Mouse (Mus musculus): ENCODE data around the gene Pitx1. TPM values are rescaled to one million over a fixed set of nuclear protein-coding genes. Genes with fewer than 3 reads are reported as not detected.

Pitx1 gene
- polyA plus RNA-seq, 1 experiment from 2014 or later = not detected

DNA sequence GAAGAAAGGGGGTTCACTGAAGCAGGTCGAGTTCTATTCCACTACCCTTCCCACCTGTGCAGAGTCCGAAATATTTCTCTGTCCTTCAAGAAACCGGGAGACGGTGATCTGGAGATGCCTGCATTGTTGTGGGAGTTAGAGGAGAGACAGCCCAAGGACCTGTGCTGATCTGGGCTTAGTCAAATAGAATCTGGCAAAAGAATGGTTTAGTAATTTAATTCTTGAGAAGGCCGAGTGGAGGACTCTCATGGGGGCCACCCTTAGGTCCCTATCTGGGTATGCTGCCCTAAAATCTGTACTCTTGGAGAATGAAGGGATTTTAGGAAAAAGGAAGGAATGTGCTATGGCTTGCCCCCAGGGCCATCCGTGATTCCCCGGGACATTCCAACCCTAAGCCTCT lies 2.1 kb downstream of the Pitx1 start:
- 9% methylated on average over 7 of the region's 7 CpGs for WGBS
- no peaks in the 10 kb centered on the region; the same call in 1 of the 2 replicates for H3K4me1 ChIP-seq (ENCODE audit: insufficient read depth, low read depth, low read length)

DNA sequence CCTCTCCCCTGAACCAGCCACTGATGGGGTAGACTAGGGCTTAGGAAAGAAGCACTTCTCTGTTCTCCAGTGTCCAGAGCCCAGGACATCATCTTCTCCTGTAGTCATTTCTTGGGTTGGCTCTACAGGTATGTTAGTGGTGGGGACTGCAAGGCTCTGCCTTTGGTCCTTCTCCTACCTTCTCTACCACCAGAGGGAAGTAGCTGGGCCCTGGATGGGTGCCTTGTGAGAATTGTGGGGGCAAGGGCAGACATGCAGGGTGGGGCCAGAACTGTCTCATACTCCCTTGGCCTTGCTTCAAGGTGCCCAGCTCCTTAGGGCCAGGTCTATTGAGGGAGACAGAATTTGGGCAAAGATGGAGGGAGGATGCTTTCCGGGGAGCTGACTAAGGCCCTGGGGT lies 3.4 kb downstream of the Pitx1 start:
- Histone ChIP-seq H3K9ac (replicated peaks; ENCODE audit: low read depth) (no peak overlapping the region), H3K27ac (ENCODE audit: low read length) (no peak overlapping the region), H3K9me3 (ENCODE audit: low read length) (no peaks in the 10 kb centered on the region), H3K36me3 (ENCODE audit: insufficient read depth, low read length) (no peaks in the 10 kb centered on the region), H3K4me2 (replicated peaks; ENCODE audit: low read depth, low read length) (no peak overlapping the region), H3K4me3 (ENCODE audit: low read depth, low read length) (no peak overlapping the region), H3K4me1 (ENCODE audit: insufficient read depth, low read depth, low read length) (no peaks in the 10 kb centered on the region; the same call in 1 of the 2 replicates), H3K27me3 (replicated peaks; ENCODE audit: insufficient read depth, low read length) (peaks cover 93% of the 10 kb centered on the region)
- ATAC-seq (no peak), DNase-seq (ENCODE audit: low spot score) (no peak)
- TF ChIP-seq EP300 (IDR thresholded peaks at IDR 0.05) (no peak), CTCF (IDR thresholded peaks at IDR 0.05) (no peak)
- 47% methylated on average over 1 of the region's 1 CpGs for WGBS

More for the DNA sequence above, 2.1 kb downstream of the Pitx1 start:
- no peak for TF ChIP-seq EP300 (IDR thresholded peaks at IDR 0.05)
- TF ChIP-seq CTCF (IDR thresholded peaks at IDR 0.05) = no peak
- no peak overlapping the region for H3K9ac ChIP-seq (replicated peaks; ENCODE audit: low read depth)
- H3K27me3 ChIP-seq (replicated peaks; ENCODE audit: insufficient read depth, low read length) = peaks cover 92% of the 10 kb centered on the region
- ATAC-seq = no peak
- no peak overlapping the region for H3K4me2 ChIP-seq (replicated peaks; ENCODE audit: low read depth, low read length)
- no peaks in the 10 kb centered on the region for H3K9me3 ChIP-seq (ENCODE audit: low read length)
- no peak overlapping the region for H3K27ac ChIP-seq (ENCODE audit: low read length)
- H3K36me3 ChIP-seq (ENCODE audit: insufficient read depth, low read length) = no peaks in the 10 kb centered on the region
- no peak overlapping the region for H3K4me3 ChIP-seq (ENCODE audit: low read depth, low read length)
- no peak for DNase-seq (ENCODE audit: low spot score)

DNA sequence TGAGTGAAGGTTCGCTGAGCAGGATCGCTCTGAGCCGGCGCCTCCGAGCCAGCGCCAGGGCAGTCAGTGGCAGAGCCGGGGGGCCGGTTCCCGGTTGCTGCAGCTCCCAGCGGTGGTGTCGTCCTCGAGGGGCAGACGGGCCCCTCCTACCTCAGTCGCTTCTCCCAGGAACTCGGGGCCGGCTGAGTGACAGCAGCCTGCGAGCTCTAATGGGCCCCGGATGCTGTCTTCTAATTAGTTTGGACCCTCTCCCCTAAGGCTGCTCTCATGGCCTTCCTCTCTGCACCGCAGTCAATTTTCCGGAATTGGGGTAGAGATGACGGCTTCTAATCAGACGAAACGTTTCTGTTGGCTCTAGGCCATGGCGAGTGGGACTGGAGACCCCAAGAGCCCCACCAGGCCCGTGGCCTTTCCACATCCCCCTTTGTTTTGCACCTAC lies 4.3 kb downstream of the Pitx1 start:
- Histone ChIP-seq H3K27ac (ENCODE audit: low read length) (no peak overlapping the region), H3K4me1 (ENCODE audit: insufficient read depth, low read depth, low read length) (no peaks in the 10 kb centered on the region; the same call in 1 of the 2 replicates), H3K9ac (replicated peaks; ENCODE audit: low read depth) (no peak overlapping the region), H3K4me3 (ENCODE audit: low read depth, low read length) (no peak overlapping the region), H3K27me3 (replicated peaks; ENCODE audit: insufficient read depth, low read length) (peaks cover 89% of the 10 kb centered on the region), H3K9me3 (ENCODE audit: low read length) (no peaks in the 10 kb centered on the region), H3K36me3 (ENCODE audit: insufficient read depth, low read length) (no peaks in the 10 kb centered on the region), H3K4me2 (replicated peaks; ENCODE audit: low read depth, low read length) (no peak overlapping the region)
- TF ChIP-seq EP300 (IDR thresholded peaks at IDR 0.05) (no peak), CTCF (IDR thresholded peaks at IDR 0.05) (no peak)
- 5% methylated on average over 24 of the region's 25 CpGs for WGBS
- ATAC-seq (no peak), DNase-seq (ENCODE audit: low spot score) (no peak)

DNA sequence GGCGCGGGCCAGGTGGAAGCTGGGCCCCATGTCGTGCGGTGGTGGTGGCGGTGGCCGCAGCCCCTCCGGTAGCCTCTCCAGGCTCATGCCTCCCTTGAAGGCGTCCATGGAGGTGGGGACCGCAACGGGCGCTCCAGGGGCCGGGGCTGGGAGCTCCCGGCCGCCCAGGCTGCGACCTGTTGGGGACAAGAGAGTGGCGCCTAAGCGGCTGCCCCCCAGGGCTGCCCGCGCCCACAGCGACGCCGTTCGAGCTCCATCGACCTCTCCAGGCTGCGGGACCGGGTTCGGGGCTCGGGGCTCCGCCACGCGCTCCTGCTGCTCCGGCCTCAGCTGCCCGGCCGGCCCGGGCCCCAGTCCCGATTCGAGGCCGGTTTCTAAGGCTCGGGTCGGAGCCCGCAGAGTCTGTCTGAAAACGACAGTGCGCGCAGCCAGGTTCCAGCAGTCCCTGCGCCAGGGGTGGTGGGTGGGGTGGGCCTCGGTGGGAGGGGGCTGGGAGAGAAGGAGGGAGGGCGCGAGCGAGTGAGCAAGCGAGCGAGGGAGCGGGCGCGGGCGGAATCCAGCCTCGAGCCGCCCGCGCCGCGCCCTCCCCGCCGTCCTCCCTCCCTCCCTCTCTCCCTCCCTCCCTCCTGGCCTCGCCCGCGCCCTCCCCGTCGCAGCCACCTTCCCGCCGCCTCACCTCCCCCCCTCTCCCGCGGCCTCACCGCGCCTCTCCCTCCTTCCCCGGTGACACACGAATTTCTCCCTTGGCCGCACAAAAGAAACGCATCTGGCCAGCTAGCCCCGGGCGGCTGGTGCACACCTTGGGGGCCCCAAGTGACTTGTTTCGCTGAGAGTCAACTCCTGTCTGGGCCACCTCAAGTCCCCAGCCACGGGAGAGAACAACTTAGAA lies 4.9 kb downstream of the Pitx1 start:
- 4% methylated on average over 39 of the region's 82 CpGs for WGBS
- no peak for DNase-seq (ENCODE audit: low spot score)
- TF ChIP-seq EP300 (IDR thresholded peaks at IDR 0.05) (no peak), CTCF (IDR thresholded peaks at IDR 0.05) (no peak)
- H3K9ac ChIP-seq (replicated peaks; ENCODE audit: low read depth) = no peak overlapping the region
- H3K36me3 ChIP-seq (ENCODE audit: insufficient read depth, low read length) = no peaks in the 10 kb centered on the region
- H3K4me2 ChIP-seq (replicated peaks; ENCODE audit: low read depth, low read length) = peak overlapping the region; percentile 44
- H3K27ac ChIP-seq (ENCODE audit: low read length) = no peak overlapping the region
- H3K4me3 ChIP-seq (ENCODE audit: low read depth, low read length) = peak overlapping the region; percentile 28
- no peaks in the 10 kb centered on the region; the same call in 1 of the 2 replicates for H3K4me1 ChIP-seq (ENCODE audit: insufficient read depth, low read depth, low read length)
- H3K9me3 ChIP-seq (ENCODE audit: low read length) = no peaks in the 10 kb centered on the region
- H3K27me3 ChIP-seq (replicated peaks; ENCODE audit: insufficient read depth, low read length) = peaks cover 87% of the 10 kb centered on the region
- peak; percentile 15; the same call in 1 of the 2 replicates for ATAC-seq

DNA sequence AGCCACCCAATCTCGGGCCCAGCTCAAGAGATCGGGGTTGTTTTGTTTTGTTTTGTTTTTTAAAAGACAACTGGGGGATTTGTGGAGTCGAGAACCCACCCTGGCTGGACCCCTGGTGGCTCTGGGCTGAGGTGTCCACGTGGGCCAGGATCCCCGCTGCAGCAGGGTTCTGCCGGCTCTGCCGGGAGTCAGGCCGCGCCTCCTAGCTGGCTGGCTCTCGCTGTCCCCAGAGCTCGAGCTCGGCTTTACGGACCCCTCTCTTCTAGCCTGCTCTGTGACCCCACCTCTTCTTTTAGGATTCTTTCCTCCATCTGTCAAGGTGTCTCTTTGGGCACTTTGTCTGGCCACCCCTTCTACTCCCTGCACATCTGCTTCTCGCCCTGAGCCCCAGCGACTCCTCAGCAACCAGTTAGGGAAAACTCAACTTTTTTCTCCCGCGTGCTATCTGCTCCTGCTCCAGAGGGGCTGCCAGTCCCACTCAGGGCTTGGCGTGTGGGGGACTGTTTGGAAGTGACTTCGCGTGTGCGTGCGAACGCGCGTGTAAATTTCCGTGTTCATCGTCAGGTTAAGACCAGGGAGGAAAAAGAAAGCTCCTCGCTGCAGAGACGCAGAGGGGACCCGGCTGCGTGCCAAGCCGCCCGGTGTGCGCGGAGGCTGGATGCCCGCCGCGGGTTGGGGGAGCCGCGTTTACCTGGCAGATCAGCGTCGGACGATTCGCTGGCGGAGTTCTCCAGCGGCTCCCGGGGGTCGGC lies 5.7 kb downstream of the Pitx1 start:
- no peak overlapping the region for H3K9ac ChIP-seq (replicated peaks; ENCODE audit: low read depth)
- no peak for TF ChIP-seq EP300 (IDR thresholded peaks at IDR 0.05)
- no peak for TF ChIP-seq CTCF (IDR thresholded peaks at IDR 0.05)
- H3K27me3 ChIP-seq (replicated peaks; ENCODE audit: insufficient read depth, low read length) = peaks cover 88% of the 10 kb centered on the region
- no peaks in the 10 kb centered on the region; the same call in 1 of the 2 replicates for H3K4me1 ChIP-seq (ENCODE audit: insufficient read depth, low read depth, low read length)
- H3K4me2 ChIP-seq (replicated peaks; ENCODE audit: low read depth, low read length) = peak overlapping the region; percentile 44
- no peaks in the 10 kb centered on the region for H3K9me3 ChIP-seq (ENCODE audit: low read length)
- peak overlapping the region; percentile 28; the same call in 1 of the 2 replicates for H3K4me3 ChIP-seq (ENCODE audit: low read depth, low read length)
- DNase-seq (ENCODE audit: low spot score) (no peak), ATAC-seq (no peak)
- WGBS = 2% methylated on average over 41 of the region's 48 CpGs
- no peak overlapping the region for H3K27ac ChIP-seq (ENCODE audit: low read length)
- no peaks in the 10 kb centered on the region for H3K36me3 ChIP-seq (ENCODE audit: insufficient read depth, low read length)

DNA sequence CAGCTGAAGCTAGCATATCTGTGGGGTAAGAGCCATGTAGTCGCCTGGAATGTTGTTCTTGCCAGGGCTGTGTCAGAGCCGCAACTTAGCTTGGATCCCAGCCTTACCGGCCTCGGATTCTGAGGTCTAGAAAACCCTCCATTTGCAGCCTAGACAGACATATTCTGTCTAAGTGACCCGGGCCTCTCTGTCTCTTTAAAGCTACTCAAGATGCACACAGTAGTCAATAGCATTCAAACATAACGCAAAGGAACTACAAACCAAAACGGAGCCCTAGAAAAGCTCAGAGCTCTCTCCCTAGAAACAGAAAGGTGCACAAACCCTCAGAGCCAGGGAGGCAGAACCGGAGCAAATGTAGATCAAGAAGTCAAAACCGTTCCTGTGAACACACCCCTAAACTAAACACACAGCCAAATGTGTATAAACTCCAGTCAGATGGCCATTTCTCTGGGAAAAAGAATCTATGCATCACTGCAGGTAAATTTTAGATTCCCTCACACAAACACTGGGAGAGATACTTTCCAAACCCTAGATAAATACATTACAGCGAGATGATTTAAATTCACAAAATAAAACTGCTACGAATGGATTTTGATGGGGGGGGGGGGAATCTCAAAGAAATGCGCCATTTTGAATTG lies 6.9 kb downstream of the Pitx1 start:
- no peak overlapping the region for H3K9ac ChIP-seq (replicated peaks; ENCODE audit: low read depth)
- H3K4me2 ChIP-seq (replicated peaks; ENCODE audit: low read depth, low read length) = no peak overlapping the region
- H3K36me3 ChIP-seq (ENCODE audit: insufficient read depth, low read length) = no peaks in the 10 kb centered on the region
- 12% methylated on average over 12 of the region's 12 CpGs for WGBS
- no peak for DNase-seq (ENCODE audit: low spot score)
- H3K9me3 ChIP-seq (ENCODE audit: low read length) = no peaks in the 10 kb centered on the region
- H3K27ac ChIP-seq (ENCODE audit: low read length) = no peak overlapping the region
- peaks cover 88% of the 10 kb centered on the region for H3K27me3 ChIP-seq (replicated peaks; ENCODE audit: insufficient read depth, low read length)
- H3K4me3 ChIP-seq (ENCODE audit: low read depth, low read length) = no peak overlapping the region
- TF ChIP-seq CTCF (IDR thresholded peaks at IDR 0.05) (no peak), EP300 (IDR thresholded peaks at IDR 0.05) (no peak)
- H3K4me1 ChIP-seq (ENCODE audit: insufficient read depth, low read depth, low read length) = no peaks in the 10 kb centered on the region; the same call in 1 of the 2 replicates
- no peak for ATAC-seq
